Mouse (Mus musculus): Measurements from ENCODE around the gene Plpp4.

The Plpp4 gene

DNA sequence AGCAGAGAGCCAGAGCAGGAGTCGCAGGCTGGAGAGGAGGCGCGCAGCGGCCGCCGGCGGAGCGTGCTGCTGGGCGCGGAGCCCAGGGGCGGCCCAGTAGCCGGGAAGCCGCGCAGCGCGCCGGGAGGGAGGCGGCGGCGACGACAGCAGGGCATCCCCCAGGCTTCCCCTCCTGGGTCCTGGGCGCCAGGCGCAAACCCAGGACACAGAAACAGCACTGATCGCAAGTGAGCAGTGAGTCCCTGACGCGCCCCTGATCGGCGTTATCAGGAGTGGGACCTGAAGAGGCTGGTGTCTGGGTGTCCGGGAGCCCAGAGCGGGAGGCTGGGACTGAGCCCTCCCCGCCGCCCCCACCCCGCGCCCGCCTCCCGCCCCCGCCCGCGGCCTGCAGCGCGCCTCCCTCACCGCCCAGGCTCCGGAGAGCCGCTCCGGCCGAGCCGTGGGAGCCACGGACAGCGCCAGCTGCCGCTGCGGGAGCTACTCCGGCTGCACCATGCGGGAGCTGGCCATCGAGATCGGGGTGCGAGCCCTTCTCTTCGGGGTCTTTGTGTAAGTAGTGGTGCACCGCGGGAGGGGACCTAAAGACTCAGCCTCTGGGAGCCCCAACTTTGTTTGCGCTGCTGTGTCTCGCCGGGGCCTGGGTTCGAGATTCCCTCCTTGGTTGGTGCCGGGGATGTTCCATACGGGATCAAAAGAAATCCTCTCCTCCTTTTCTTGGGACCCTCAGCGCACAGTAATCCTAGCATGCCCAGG, at the start of gene Plpp4:
Gene Plpp4, plus strand, starts transcription at position 411 of the 753 bp plus-strand sequence.
- DNase-seq (ENCODE audit: extremely low spot score, low spot score) = peak; percentile 68

DNA sequence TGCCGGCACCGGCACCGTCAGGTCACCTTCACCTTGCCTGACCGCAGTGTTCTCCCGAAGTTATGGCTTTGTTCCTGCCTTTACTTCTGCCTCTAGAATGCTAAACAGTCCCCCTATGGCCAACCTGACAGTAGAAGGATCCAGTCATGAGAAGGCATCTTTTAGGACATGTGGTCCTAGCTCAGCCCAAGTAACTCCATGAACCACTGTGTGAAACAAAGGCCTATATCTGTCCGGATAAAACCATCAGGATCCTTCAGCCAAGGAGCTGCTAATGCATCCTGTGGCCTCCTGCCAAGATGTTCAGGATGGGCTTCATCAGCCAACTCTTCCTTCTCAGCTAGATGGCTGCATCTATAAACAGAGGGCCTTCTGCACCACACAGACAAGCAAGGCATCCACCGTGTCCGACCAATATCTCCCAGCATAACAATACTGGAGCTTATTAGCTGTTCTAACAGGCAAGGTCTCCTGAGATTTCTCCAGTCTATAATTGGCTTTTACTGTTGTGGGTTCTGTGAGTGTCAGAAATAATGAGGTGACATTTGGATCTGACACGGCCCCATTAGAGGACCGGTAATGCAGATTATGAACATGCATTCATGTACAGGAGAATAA, 40.8 kb upstream of the Plpp4 start:
- DNase-seq (ENCODE audit: extremely low spot score, low spot score) = no peak

DNA sequence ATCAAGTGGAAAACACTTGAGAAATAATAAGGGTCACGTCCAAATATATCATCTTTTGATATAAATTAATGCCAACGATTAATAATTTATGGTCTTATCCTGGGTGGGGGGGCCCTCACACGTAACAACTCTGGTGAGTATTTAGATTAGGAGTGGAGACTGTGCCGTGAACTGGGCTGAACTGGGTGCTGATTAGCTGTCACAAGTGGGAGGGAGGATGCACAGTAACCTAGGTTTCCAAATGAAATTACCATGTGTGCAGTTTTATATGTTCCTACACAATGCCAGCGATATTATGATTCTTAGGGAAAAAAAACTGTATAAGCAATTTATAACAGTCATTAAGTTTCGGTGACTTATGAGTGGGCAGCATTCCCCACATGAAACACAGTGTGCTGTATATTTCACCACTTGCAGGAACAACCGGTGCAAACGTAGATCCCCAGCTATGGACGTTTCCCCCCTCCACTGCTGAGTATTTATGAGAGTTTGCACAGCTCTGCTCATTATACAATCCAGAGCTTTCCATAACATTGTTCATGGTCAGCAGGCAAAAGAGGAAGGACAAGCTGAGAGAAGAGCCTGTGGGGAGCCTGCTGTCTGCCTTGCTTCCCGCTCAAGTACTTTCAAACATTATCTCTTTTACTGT, 40.2 kb upstream of the Plpp4 start:
- no peak for DNase-seq (ENCODE audit: extremely low spot score, low spot score)

DNA sequence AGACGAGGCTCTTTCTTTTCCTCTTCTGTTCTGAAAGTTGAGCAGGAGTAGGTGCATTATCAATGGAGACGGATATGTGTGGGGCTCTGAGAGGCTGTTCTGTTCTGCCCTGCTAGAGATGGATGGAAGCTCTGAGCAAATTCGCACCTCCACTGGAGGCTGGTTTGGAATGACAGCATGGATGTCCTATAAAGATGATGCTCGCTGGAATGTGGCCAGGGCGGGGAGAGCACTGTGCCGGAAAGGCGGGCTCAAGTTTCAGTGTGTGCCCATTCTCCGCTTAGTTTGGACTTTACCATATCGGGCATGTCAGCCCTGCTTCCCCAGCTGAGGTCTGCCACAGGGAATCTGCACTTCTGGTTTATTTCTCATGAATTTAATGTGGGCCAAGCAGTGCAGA, 35.9 kb upstream of the Plpp4 start:
- DNase-seq (ENCODE audit: extremely low spot score, low spot score) = no peak

DNA sequence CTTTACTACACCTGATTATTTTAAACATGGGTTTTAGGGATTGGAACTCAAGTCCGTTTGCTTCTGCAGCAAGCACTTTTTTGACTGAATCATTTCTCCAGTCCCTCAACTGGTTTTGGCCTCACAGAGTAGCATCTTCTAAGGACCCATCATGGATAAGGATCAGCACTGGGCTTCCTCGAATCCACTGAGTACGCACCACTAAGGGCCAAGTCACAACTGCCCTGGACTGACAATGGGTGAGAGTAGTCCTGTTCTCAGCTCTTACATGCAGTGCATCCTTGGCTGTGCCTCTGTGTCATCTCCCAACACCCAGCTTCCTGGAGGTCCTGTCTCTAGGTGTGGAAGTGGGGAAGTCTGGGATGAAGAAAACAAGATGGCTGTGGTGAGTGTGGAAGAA, 35.2 kb upstream of the Plpp4 start:
- no peak for DNase-seq (ENCODE audit: extremely low spot score, low spot score)

DNA sequence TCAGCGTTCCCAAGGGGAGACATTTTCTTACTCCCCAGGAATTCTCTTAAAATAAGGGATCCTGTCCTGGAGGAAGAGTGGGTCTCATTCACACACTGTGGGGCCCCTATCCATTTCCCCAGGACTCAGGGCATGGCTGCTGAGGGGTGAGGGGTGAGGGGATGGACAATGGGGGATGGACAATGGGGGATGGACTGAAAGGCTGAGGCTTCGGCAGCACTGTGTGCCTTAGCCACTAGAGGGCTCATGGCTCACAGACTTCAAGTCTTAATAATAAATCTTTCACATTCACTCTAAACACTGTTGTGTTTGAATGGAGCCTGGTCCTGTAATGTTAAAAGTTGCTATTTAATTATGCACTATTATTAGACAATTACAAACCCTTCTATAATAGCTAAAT, 21.4 kb upstream of the Plpp4 start:
- peak; percentile 41 for DNase-seq (ENCODE audit: extremely low spot score, low spot score)

DNA sequence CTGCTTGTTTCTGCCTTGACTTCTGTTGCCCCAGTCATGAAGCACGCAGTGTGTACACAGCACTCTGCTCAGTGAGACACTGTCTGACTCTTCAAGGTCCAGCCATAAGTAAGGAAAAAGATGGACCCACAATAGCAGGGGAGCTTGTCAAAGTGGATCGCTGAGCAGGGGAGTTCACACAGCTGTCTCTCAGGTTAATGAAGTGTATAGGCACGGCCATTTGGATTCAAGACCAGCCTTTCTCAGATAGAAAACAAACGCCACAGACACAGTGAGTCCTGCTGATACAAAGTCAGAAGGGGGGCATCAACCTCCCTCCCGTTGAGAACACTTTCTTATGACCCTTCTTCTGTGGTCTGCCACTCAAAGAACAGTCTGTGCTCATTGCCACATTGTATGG, 20.8 kb upstream of the Plpp4 start:
- DNase-seq (ENCODE audit: extremely low spot score, low spot score) = no peak

DNA sequence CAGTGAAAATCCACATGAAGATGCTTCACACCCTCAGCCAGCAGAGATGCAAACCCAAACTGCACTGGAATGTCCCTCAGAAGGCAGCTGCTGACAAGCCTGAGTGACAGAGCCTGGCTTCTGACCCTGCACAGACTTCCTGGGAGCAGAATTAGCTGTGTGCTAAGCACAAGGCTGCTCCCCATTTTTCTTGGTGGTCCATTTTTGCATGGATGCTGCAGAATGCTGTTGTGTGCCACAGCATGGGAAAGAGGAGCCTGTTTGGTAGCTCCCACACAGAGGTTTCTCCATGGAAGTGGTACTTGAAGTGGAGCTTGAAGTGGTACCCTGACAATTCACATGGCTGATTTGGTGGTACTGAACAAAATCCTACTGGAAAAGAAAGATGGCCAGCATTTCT, 5.8 kb upstream of the Plpp4 start:
- no peak for DNase-seq (ENCODE audit: extremely low spot score, low spot score)

DNA sequence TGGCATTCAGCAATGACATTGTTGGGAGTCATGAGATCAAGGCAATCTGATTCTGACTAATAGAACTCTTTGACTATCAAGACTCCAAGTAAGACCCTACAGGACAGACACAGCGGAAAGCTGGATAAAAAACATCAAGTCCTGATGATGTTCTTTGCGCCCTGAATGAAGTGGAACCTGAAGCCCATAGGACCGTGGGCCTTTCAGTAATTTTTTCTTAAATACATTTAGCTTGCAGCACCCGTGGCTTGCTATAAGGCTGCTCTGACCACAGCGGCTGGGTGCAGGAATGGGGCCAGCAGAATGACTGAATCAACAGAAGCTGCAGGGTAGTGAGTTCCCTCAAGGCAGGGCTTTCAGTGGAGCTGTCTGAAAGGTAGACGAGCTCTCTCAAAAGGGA, 3.4 kb upstream of the Plpp4 start:
- no peak for DNase-seq (ENCODE audit: extremely low spot score, low spot score)

DNA sequence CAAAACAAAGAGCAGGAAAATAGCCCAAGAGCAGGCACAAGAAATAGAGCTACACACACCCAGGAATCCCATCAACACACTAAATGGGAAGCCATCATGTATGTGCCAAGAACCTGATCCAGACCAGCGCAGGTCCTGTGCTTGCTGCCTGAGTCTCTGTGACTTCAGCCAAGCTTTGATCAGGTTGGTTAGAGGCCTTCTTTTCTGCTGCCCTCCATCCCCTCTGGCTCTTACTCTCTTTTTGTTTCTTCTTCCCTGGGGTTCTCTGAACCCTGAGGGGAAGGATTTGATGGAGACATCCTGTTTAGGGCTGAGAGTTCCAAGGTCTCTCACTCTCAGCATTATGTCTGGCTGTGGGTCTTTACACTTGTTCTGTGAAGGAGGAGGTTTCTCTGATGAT, 2.7 kb upstream of the Plpp4 start:
- no peak for DNase-seq (ENCODE audit: extremely low spot score, low spot score)

DNA sequence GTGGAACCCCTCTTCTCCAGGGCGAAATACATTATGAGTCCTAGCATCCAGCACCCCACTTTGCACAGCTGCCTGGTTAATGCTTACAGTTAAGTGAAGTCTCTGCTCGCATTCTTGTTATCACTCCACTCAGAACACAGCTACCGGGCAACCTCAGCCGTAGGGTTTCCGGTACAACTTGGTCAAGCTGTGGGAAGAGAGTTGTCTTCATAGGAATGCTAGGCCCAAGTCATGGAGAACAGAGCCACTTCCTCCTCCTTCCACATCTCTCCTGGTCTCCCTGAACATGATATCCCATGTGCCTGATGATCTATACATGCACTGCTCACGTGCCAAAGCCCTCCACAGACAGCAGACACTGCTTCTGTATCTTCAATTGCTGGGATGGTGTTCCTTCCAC, 1.4 kb upstream of the Plpp4 start:
- no peak for DNase-seq (ENCODE audit: extremely low spot score, low spot score)

DNA sequence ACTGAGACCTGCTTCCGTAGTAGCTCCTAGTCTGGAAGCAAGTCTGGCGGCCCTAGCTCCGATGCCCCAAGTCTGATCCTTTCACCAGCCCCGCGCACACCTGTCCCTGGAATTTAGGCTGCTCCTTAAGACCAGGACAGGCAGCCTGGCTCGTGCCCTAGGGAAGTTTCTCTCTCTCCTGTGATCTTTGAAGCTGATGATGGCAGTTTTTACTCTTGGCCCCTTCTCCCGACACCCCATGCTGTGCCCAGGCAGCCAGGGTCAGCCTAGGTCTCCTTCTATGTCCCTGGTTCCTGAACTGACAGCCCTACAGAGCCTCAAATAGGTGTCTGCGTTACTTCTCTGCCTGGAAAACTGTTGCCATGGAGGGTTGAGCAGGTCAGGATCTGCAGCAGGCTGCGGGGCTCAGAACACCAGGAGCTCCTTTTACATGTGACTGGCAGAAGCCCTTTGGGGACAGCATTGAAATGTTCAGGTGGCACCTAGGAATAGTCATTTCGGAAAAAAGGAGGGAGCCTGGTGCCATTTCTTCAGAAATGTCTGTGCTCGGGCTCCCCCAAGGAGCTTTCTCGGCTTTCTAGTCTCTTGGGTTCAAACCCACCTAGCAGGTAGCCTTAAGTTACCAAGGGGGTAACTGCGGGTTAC, 665 bp downstream of the Plpp4 start:
- no peak for DNase-seq (ENCODE audit: extremely low spot score, low spot score)

DNA sequence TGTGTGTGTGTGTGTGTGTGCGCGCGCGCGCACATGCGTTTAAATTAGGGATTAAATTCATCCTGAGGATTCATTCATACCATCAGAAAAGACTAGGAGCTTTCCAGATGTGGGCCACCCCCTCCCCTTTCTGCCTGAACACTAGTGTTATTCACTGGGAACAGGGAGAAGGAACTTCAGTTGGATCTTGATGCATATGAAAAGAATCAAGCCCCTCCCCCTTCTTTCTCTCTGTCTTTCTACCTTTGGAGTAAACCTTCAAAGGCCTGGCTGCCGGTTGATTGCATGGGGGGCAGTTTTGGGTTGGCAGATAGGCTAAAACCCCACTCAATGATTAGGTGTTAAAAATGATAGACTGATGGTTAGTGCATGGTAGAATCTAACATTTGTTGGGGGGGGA, 1.5 kb downstream of the Plpp4 start:
- DNase-seq (ENCODE audit: extremely low spot score, low spot score) = no peak

DNA sequence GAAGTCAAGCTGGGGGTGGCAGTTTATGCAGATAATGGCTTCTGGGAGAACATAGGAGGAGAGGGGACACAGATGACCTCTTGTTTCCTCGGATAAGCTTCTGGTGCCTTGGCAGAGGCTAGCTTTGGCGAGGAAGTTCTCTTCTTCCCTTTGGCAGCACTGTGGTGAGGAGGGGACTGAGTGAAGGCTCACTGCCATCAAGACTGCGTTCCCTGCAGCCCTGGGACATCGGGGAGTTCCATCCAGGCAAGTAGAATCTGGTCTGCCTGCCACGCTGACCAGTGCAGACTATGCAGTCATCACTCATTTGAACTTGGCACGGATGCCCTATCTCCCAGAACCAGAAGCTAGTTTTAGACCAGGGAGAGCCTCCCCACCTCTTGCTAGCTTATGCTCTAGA, 2.4 kb downstream of the Plpp4 start:
- DNase-seq (ENCODE audit: extremely low spot score, low spot score) = no peak

DNA sequence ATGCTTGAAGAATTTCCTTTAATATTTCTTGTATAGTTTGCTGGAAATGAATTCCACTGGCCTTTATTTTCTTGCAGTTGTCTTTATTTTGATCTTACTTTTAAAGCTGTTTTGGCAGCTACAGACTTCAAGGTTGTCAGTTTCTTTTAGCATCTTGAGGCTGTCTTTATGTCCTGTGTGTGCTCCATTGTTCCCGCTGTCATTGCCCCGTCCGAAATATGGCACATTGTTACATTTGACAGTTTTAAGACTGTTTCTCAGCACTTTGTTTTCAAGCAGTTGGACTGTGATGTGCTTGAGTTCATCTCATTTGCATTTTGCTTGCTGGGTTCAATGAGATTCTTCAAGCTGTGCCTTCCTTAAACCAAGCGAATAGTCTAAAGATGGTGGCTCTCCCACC, 17.0 kb downstream of the Plpp4 start:
- no peak for DNase-seq (ENCODE audit: extremely low spot score, low spot score)

DNA sequence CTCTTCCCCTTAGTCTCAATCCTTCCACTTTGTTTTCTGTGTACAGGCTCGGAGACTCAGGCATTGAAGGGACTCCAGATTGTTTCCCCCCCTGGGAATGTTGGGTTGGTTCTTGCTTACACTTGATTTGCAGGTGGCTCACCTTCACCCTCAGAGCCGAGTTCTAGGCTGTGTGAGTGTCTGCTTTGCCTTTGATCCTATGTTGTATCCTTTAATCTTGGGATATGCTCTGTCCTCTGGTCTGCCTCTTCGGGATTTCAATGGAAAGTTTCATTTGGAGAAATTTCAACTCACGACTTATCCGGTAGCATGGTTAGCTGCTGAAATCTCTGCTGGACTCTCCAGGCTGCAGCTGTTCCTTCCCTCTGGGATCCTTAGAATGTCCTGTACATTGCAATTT, 17.9 kb downstream of the Plpp4 start:
- no peak for DNase-seq (ENCODE audit: extremely low spot score, low spot score)

DNA sequence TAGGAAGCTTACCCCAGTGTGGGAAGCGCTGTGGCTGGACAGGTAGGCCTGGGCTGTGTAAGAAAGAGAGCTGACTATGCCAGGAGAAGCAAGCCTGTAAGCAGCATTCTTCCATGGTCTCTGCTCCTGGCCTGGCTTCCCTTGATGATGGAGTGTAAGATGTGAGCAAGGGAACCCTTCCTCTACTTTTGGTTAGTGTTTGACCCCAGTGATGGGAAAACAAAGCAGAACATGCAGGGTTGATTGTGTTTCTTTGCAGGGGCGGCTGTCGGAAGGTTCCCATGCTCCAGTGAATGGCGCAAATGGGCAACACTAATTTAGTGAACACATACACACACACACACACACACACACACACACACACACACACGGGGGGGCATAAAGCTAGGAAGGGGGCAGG, 20.9 kb downstream of the Plpp4 start:
- DNase-seq (ENCODE audit: extremely low spot score, low spot score) = no peak

DNA sequence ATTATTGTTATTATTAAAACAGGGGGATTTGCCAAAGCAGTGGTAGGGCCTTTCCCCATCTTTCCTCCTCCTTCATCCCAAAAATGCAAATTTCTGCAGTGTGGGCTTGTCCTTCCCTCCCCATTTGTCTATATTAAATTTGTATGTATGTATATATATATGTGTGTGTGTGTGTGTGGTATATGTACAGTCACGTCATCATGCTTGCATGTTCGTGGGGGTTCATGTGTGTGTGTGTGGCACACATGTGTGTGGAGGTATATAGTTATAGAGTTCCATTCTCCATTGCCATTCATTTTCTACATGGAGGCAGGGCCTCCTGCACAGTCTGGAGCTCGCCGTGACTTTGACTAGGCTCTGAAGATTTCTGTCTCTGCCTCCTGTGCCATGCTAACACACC, 22.0 kb downstream of the Plpp4 start:
- no peak for DNase-seq (ENCODE audit: extremely low spot score, low spot score)

DNA sequence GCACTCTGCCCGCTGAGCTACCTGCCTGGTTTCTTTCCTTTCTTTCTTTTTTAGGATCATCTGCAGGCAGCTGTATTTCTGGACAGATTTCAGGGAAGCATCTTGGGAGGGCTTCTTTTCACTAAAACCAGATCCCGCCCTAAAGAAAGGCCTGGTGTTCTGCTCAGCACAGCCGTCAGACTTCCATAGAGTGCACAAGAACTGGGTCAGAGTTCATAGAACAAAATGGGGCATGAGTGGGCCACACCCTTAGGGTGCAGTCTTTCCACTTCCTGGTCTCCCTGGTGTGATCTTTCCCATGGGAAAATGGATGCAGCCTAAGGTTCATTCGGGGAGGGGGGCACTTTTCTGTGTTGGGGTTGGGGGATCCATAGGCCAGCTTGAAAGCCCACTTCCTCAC, 22.4 kb downstream of the Plpp4 start:
- no peak for DNase-seq (ENCODE audit: extremely low spot score, low spot score)

DNA sequence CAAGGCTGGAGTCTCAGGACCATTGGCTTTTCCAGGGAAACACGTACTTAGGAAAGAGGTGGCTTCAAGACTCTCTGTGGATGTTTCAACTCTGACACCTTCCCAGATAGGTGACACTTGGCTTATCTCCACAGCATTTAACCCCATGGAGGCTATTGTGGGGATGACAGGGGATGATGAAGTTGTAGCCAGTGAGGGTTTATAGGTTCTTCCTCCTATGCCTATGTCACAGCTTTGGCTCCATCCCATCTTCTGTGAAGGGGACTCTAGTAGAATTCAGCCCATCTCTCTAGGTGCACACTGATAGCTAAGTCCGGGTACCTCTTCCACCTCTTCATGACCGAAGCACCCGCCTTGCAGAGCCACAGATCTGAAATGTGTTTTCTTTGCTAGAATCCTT, 25.1 kb downstream of the Plpp4 start:
- no peak for DNase-seq (ENCODE audit: extremely low spot score, low spot score)

DNA sequence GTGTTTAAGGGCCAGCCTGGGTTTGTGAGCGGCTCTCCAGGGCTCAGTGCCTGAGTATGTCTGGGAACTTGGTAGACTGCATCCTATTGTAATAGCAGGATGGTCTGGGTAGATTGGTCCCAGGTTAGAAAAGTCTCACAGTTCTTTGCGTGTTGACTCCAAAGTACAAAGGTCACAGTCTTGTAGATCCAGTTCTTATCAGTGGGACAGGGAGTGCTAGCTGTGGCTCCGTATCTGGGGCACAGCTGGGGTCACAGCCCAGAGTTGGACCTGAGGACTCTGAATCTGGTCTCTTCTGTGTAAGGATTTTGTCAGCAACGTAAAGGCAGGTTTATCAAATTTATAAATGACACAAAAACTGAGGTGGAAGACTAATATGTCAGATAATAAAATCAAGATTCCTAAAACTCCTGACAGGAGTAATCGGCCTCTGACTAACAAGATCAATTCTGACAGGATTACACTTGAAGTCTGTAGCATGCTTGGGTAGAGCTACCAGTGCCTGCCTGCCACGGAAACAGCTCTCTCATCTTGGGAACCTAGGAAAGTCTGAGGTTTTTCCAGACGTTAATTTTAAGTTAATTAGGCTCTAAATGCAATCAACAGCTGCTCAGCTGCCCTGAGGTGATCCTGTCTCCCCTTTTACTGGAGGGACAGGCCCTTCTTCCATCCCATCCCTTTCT, 28.5 kb downstream of the Plpp4 start:
- no peak for DNase-seq (ENCODE audit: extremely low spot score, low spot score)

DNA sequence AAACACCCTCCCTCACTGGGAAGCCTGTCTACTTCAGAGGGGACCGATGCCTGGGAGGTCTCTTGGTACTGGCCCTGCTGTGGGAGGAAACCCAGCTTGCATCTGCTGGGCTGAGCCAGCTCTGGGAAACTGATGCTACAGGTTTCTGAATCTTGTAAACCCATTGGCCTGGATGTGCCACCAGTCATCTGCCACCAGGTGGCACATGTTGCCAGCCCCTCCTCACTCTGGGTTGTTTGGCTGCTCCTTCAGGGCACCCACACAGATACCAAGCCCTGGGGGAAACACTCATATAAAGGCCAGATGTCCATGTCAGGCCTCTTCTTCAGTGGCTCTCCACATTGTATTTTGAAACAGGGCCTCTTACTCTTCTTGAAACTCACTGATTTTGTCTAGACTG, 36.4 kb downstream of the Plpp4 start:
- no peak for DNase-seq (ENCODE audit: extremely low spot score, low spot score)
